Mouse (Mus musculus): ENCODE measurements around the gene Gbx2.

DNA sequence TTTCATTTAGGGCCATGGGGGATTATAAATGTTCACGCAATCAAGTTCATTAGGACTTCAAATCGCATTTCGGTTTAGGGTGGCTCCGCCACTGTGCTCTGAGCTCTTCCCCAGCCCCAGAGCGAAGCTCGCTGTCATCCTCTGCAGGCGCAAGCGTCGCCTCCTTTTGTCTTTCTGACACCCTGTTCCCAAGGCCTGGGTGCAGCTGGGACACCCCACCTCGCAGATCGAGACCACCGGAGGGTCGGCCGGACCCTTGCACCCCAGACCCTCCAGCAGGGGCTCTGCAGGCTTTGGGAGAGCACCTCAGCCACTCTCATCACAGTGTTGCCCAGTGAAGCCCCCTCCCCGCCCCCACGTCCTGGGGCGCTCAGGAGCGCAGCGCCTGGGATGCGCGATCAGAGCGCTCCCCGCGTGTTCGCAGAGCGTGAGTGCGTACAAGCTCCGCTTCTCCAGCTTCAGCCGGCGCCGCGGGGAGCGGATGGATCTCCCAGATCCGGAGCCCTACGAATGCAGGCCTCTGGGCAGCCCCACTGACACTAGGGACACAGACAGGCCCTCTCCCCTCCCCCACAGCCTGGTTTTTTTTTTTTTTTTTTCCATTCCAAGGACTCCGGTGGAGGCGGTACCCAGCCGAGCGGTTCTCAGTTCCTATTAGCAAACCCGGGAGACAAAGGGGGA lies 10.9 kb upstream of the Gbx2 start:
- TF ChIP-seq CTCF (IDR thresholded peaks at IDR 0.05; ENCODE audit: low read depth, low read length) = no peak
- TF ChIP-seq POLR2AphosphoS5 (IDR thresholded peaks at IDR 0.05; ENCODE audit: insufficient replicate concordance, low read depth, low read length) = no peak
- TF ChIP-seq GATA1 (IDR thresholded peaks at IDR 0.05; ENCODE audit: borderline replicate concordance, low read length) = no peak
- no peak for TF ChIP-seq TAL1 (conservative IDR thresholded peaks at IDR 0.05; ENCODE audit: low read depth, low read length)

Data from G1E (cell line).